Mouse (Mus musculus): ENCODE measurements around the gene Pcdh15.

DNA sequence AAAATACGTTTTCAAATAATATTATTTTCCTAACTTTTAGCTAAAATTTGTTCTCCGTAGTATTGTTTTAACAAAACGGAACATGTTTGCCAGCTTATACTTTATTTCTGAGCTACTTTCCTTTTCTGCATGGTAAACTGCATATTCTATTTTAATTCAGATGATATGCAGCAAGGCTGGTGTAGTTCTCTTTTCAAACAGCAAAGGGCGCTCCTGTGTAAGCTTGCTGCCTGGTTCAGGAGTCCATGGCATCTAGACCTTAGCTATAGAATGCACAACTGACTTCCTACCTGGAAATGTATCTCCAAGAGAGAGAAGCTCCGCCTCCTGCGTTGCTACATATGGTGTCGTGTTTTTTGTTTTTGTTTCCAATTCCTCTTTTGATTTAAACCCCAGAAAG, 465.1 kb downstream of the Pcdh15 start:
- TF ChIP-seq CTCF (IDR thresholded peaks at IDR 0.05; ENCODE audit: low read depth, low read length) (no peak), POLR2A (IDR thresholded peaks at IDR 0.05; ENCODE audit: borderline replicate concordance, low read depth, low read length) (no peak)

All from bone marrow macrophage, adult 2 months (primary cell).